Mouse (Mus musculus) heart, postnatal 25 days (tissue): ENCODE results near the gene Capsl. TPM values are rescaled to one million over a fixed set of nuclear protein-coding genes. Genes with fewer than 3 reads are reported as not detected.

Experiments
- DNase-seq: peaks from one replicate; pipeline ENCODE4 v3.0.0; 2022; ENCODE audit warnings: low spot score
- intact Hi-C: fragments of 180-260 bp; cut with DNase I; formaldehyde crosslinking; loops from one replicate; pipeline ENCODE4 v1.15.1; 2025
- total RNA-seq, 2 experiments: library from RNA; stranded (reverse); gene quantifications; 2 replicates each; pipeline ENCODE4 v1.2.3; 2021

Capsl gene
- total RNA-seq, result not detected

- DNase-seq, result no peak
These were observed at the start of gene Capsl for GRCm38 (mm10) chr15:9435534-9436180. Capsl (plus strand) TSS chr15:9436028.

GRCm38 (mm10) chr15:9409475-9409874 is 26.4 kb upstream of the Capsl start:
- intact Hi-C loops, result no loop called here
- DNase-seq, result no peak

More at GRCm38 (mm10) chr15:9435534-9436180, at the start of gene Capsl:
- intact Hi-C loops, result no loop called here

- intact Hi-C loops, result no loop called here
- DNase-seq, result no peak
These were observed 14.7 kb upstream of the Capsl start for GRCm38 (mm10) chr15:9421163-9421562.

- intact Hi-C loops, result no loop called here
- no peak for DNase-seq
These were observed 8.0 kb upstream of the Capsl start for GRCm38 (mm10) chr15:9427849-9428248.

- intact Hi-C loops, result no loop called here
- no peak for DNase-seq
These were observed 6.0 kb upstream of the Capsl start for GRCm38 (mm10) chr15:9429843-9430242.

GRCm38 (mm10) chr15:9451999-9452398 is 16.2 kb downstream of the Capsl start:
- intact Hi-C loops, result no loop called here

GRCm38 (mm10) chr15:9452842-9453241 is 17.0 kb downstream of the Capsl start:
- intact Hi-C loops, result no loop called here
- no peak for DNase-seq

More at GRCm38 (mm10) chr15:9451999-9452398, 16.2 kb downstream of the Capsl start:
- DNase-seq, result no peak

GRCm38 (mm10) chr15:9454198-9454597 is 18.4 kb downstream of the Capsl start:
- DNase-seq, result peak; percentile 6
- intact Hi-C loops, result no loop called here

GRCm38 (mm10) chr15:9455241-9455640 is 19.4 kb downstream of the Capsl start:
- DNase-seq, result no peak
- intact Hi-C loops, result loop anchor here (5.0 kb wide), 2 partner anchors 152 to 857 kb away; no protein-coding TSS in a partner anchor

GRCm38 (mm10) chr15:9463521-9464027 is 27.7 kb downstream of the Capsl start:
- intact Hi-C loops, result no loop called here
- no peak for DNase-seq

- intact Hi-C loops, result no loop called here
- DNase-seq, result no peak
These were observed 28.2 kb downstream of the Capsl start for GRCm38 (mm10) chr15:9464039-9464438.

GRCm38 (mm10) chr15:9471053-9471685 is 35.3 kb downstream of the Capsl start:
- DNase-seq, result no peak
- intact Hi-C loops, result no loop called here

- no peak for DNase-seq
- intact Hi-C loops, result no loop called here
These were observed 36.3 kb downstream of the Capsl start for GRCm38 (mm10) chr15:9472167-9472566.

- DNase-seq, result no peak
- intact Hi-C loops, result no loop called here
These were observed 36.8 kb downstream of the Capsl start for GRCm38 (mm10) chr15:9472618-9473017.

- intact Hi-C loops, result no loop called here
- no peak for DNase-seq
These were observed 37.4 kb downstream of the Capsl start for GRCm38 (mm10) chr15:9473188-9473587.

GRCm38 (mm10) chr15:9489417-9490118 is 53.7 kb downstream of the Capsl start:
- DNase-seq, result no peak
- intact Hi-C loops, result no loop called here

GRCm38 (mm10) chr15:9492077-9492476 is 56.2 kb downstream of the Capsl start:
- intact Hi-C loops, result no loop called here
- DNase-seq, result no peak
